Mouse (Mus musculus): ENCODE results near the gene Pck2.

Gene Pck2

DNA sequence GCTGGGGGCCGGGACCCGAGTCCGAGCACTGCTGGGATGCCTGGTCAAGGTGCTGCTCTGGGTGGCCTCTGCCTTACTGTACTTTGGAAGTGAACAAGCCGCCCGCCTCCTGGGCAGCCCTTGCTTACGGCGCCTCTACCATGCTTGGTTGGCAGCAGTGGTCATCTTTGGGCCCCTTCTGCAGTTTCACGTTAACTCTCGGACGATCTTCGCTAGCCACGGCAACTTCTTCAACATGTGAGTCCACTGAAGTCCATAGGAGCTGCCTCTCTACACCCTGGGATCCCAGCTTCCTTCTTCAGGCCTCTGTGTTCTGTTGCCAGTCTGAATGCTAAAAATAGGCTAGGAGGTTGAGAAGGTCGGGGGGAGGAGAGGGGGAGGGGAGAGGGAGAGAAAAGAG lies 35.6 kb downstream of the Pck2 start:
- no peak for DNase-seq (ENCODE audit: low read depth, low spot score)

GRCm38 (mm10) chr14:55576376-55576775 lies 36.3 kb downstream of the Pck2 start:
- DNase-seq (ENCODE audit: low read depth, low spot score) = no peak

GRCm38 (mm10) chr14:55577871-55578667 lies 38.0 kb downstream of the Pck2 start, which contains the start of gene Psme1:
TSS of gene Psme1 (plus strand) at chr14:55578123.
- DNase-seq (ENCODE audit: low read depth, low spot score) = peak; percentile 65

DNA sequence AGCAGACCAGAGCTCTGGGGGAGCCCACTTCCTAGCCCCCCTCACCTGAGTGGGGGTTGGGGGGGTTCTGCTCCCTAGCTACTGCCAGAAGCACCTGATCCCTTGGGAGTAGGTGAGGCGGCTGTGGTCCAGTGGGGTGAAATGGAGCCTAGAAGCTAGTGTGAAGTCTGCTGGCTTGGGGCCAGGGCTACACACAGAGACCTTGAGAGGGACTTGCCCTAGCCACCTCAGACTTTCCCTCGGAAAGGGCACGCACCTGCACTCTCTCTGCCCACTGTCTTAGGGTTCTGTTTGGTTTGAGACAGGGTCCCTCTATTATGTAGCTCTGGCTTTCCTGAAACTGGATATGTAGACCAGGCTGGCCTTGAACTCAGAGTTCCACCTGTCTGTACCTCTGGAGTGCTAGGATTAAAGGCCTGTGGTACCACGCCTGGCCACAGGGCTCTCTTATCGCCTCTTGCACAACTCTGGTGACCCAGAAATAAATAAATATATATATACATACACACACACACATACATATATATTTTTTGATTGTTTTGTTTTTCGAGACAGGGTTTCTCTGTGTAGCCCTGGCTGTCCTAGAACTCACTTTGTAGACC lies 38.7 kb downstream of the Pck2 start:
- no peak for DNase-seq (ENCODE audit: low read depth, low spot score)

DNA sequence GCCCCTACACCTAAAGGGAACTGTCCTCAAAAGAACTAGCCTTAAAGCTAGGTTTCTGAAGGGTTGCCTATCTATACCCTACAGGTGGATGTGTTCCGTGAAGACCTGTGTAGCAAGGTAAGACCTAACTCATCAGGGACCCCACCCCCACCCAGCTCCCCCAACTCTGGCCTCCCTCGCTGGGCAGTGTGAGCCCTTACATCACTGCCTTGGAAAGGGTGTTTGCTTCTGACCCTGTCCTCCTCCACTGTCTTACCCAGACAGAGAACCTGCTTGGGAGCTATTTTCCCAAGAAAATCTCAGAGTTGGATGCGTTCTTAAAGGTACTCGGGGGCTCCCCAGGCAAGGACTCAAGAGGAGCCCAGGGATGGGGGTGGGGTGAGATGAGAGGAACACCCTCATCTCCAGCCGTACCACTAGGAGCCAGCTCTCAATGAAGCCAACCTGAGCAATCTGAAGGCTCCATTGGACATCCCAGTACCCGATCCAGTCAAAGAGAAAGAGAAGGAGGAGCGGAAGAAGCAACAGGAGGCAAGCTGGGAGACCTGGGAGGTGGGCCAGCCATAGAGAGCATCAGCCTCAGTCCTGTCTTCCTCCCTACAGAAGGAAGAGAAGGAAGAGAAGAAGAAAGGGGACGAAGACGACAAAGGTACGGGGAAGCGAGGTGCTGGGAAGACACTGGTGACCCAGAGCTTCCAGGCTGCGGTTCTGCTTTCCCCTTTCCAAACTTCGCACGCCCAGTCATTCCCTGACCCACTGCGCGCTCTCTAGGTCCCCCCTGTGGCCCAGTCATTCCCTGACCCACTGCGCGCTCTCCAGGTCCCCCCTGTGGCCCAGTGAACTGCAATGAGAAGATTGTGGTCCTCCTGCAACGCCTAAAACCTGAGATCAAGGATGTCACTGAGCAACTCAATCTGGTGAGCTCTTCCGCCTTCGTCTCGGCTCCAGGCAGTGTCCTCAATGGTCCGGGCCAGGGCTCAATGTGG lies 39.7 kb downstream of the Pck2 start:
- DNase-seq (ENCODE audit: low read depth, low spot score) = no peak

- DNase-seq (ENCODE audit: low read depth, low spot score) = no peak
These were observed 40.7 kb downstream of the Pck2 start for GRCm38 (mm10) chr14:55580731-55581130.

- DNase-seq (ENCODE audit: low read depth, low spot score) = no peak
These were observed 42.1 kb downstream of the Pck2 start for GRCm38 (mm10) chr14:55581981-55582681.

DNA sequence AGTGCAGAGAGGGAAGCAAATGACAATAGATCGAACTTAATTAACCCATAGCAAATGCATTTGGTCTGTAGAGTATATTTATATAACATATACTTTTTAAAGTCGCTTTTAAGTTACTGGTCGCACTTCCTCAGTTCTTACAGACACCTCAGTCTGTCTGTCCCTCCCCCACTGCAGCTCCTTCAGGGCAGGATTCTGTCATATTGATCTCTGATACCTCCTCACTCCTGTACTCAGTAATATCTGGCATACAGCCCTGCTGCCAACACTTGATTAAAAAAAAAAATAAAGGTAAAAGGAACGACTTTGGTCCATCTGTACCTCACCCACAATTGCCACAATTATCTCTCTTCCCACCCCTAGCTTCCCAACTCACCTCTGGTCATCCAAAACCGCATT lies 44.2 kb downstream of the Pck2 start:
- DNase-seq (ENCODE audit: low read depth, low spot score) = no peak

DNA sequence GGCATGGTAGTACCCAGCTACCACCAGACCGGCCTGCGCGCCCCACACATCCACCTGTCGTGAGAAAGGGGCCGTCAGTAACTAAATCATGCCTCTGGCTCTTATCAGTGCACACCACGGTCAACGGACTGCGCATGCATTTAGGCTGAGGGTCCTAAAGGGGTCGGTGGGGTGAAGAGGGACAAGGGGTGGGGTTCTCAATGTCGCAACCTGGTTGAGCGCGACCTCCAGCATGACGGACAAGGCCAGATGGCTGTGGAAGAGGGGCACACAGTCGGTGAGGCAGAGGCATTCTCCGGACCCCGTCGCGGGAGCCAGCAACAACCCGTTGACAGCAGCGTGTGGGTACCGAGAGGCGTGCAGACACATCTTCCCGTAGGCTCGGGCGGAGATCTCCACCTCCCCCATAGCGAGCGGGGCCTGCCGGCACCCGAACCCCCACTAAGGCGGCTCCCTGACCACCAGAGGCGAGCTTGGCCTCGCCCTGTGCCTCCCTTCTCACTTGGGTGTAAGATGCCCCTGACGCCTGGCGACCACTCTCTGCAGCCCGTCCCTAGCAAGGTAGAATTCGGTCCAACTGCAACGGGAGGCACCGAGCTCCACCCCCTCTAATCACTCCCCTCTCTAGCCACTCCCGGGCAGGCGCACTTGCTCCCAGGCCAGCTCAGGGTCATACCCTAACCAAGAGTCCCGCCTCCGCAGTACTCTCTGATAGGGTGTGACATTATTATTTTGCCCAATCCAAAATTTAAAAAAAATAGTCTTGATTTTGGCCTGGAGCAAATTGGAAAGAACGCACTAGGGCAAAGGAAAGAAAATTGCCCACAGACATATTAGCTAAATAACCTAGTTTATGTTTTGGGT lies 44.9 kb downstream of the Pck2 start, which contains the start of gene Emc9:
Emc9 (minus strand) TSS at position 601 of the 864 bp plus-strand sequence.
- DNase-seq (ENCODE audit: low read depth, low spot score) = no peak

- DNase-seq (ENCODE audit: low read depth, low spot score) = no peak
These were observed 45.5 kb downstream of the Pck2 start for GRCm38 (mm10) chr14:55585566-55585960.

DNA sequence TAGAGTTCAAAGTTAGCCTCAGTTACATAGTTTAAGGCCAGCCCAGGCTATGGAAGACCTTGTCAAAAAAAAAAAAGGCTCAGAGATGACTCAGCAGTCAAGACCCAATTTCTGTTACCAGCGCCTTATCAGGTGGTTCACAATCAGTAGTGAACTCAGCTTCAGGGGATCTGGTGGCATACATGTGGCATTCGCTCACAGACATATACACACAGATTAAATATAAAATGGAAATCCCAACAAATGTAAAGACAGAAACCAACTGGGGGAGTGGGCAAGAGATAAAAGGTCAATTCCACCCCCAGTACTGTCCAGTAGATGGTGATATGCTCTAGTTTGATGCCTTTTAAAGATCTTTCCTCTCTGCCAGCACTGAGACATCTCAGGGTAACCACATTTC lies 46.1 kb downstream of the Pck2 start:
- no peak for DNase-seq (ENCODE audit: low read depth, low spot score)

- no peak for DNase-seq (ENCODE audit: low read depth, low spot score)
These were observed 49.2 kb downstream of the Pck2 start for GRCm38 (mm10) chr14:55589271-55589670.

DNA sequence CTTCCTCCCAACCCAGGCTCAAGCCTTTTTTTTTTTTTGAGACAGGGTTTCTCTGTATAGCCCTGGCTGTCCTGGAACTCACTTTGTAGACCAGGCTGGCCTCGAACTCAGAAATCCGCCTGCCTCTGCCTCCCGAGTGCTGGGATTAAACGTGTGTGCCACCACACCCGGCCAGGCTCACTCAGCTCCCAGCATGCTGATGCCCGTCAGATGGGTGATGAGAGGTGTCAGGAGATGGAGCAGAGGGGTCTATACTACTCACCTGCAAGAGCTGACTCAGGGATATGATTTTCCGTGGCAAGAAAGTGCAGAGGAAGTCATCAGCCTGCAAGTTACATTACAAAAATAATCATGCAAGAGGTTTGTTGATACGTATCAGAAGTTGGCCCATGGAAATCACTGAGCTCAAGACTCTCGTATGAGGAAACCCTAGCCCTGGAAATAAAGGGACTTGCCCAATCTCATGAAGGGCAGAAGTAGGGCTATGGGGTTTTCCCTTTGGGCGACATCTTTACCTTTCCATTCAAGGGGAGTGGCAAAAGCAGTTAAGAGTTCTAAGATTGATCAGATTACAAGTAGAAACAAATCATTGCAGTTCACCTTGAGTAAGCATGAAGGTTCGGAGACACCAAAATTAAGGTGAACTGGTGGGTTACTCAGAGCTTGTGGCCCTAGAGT lies 49.8 kb downstream of the Pck2 start:
- no peak for DNase-seq (ENCODE audit: low read depth, low spot score)

GRCm38 (mm10) chr14:55590748-55591330 lies 50.8 kb downstream of the Pck2 start, which contains the start of gene Psme2:
TSS of gene Psme2 (minus strand) at chr14:55591113.
- DNase-seq (ENCODE audit: low read depth, low spot score) = peak; percentile 94

- peak; percentile 89 for DNase-seq (ENCODE audit: low read depth, low spot score)
These were observed 51.3 kb downstream of the Pck2 start, which contains the start of gene Rnf31 for GRCm38 (mm10) chr14:55591331-55591891. TSS of gene Rnf31 (plus strand) at chr14:55591708.

GRCm38 (mm10) chr14:55592226-55592625 lies 52.2 kb downstream of the Pck2 start:
- DNase-seq (ENCODE audit: low read depth, low spot score) = no peak

- DNase-seq (ENCODE audit: low read depth, low spot score) = no peak
These were observed 56.1 kb downstream of the Pck2 start for GRCm38 (mm10) chr14:55596036-55596690.

Data from brain, embryonic 18.5 days (tissue).